Mouse (Mus musculus) brain, embryonic 14.5 days (tissue): Measurements from ENCODE around the gene Celf2.

Source experiments
- CTCF ChIP-seq: fragments of 200-500 bp; IDR thresholded peaks from 2 replicates; pipeline ENCODE4 v1.5.1; 2012; ENCODE audit warnings: inconsistent platforms, mild to moderate bottlenecking, moderate library complexity, borderline replicate concordance; ENCODE audit not compliant: insufficient read depth, insufficient read length; ENCODE audit errors: extremely low read depth
- POLR2A ChIP-seq: fragments of 200-500 bp; IDR thresholded peaks from 2 replicates; pipeline ENCODE4 v1.6.1; 2012; ENCODE audit warnings: mild to moderate bottlenecking, inconsistent platforms, borderline replicate concordance; ENCODE audit not compliant: poor library complexity, insufficient read depth, insufficient read length, severe bottlenecking; ENCODE audit errors: extremely low read depth

GRCm38 (mm10) chr2:6572976-6573375 lies 936.4 kb downstream of the Celf2 start:
- TF ChIP-seq POLR2A: no peak
- TF ChIP-seq CTCF: no peak
